Mouse (Mus musculus) neutrophil, adult 5-6 weeks (primary cell): ENCODE measurements around the gene Ly6g6c. TPM values are rescaled to one million over a fixed set of nuclear protein-coding genes. Genes with fewer than 3 reads are reported as not detected.

Source experiments
- ATAC-seq: fragments of 151-379, 151-347 bp; 2 replicates; pipeline ENCODE4 v1.8.0; 2017; ENCODE audit warnings: mild to moderate bottlenecking, moderate TSS enrichment; ENCODE audit not compliant: insufficient number of reproducible peaks, poor library complexity, low FRiP score, severe bottlenecking; ENCODE audit errors: extremely low read depth
- total RNA-seq: library from RNA; stranded (forward); fragments of 200-1000 nt; gene quantifications from 2 replicates; pipeline ENCODE4 v1.2.3, GENCODE M21; 2017

The Ly6g6c gene
- total RNA-seq, 1 experiment from 2014 or later = not detected

DNA sequence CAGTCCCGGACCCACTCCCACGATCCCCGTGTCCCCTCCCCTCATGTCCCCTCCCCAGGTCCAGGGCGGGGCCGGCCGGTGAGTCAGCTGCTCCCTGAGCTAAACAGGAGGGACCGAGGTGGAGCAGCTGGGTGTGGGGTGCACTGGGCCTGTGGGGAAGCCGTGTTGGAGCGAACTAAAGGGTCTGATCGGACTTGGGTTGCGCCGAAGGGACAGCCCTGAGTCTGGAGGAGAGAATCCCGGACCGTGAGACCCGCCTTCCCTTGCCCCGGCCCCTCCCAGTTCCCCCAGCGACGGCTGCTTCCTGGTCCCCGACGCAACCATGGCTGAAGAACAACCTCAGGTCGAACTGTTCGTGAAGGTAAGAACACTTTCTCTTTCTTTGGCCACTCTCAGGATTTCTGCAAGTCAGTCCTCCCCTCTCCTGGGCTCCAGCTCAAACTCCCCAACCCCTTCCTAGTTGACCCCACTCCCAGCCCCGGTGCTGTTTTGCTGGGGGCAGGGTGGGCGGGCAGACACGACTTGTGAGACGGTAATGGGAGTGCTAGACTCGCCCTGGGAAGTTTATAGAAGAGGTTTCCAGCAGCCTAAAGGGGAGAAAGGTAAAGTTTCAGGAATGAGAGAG lies 14.9 kb upstream of the Ly6g6c start:
- peak; percentile 9; the same call in 1 of the 2 replicates for ATAC-seq

DNA sequence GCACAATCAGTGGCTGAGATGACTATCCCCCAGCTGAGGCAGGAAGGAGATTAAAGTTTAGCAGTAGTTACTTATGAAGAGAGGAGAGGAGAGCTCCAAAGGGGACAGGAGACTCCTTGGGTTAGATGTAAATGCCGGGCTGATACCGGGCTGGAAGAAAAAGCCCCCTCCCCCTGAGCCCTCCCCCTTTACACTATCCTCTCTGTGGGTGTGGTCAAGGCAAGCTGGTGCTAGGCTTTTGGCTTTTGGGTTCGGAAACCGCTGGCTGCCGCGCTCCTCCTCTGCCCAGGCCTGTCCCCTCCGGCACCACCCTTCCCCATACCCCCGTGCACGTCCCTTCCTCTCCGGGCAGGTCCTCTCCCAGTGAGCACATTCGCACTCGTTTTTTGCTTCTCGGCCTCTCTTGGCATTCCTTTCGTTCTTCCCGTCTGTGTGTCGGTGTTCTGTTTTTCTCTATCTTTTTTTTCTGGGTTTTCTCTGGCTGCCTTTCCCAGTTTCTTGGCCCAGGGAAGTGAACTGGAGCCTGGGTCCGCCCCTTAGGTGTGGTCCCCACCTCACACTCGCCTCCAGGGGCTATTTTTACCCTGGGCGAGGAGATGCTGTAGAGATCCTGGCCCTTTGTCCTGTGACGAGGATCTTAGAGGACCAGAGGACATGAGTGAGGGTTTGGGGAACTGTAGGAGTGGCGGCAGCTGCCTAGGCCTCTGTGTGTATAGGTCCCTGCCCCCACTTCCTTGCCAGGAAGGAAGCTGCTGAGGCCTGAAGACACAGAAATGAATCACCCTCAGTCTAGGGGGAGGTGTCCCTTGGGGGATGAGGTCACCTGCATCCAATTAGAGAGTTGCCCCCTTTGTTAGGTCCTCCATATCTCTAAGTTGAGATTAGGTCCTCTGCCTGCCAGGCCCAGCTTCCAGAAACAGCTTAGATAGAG lies 13.8 kb upstream of the Ly6g6c start:
- peak; percentile 81 for ATAC-seq

DNA sequence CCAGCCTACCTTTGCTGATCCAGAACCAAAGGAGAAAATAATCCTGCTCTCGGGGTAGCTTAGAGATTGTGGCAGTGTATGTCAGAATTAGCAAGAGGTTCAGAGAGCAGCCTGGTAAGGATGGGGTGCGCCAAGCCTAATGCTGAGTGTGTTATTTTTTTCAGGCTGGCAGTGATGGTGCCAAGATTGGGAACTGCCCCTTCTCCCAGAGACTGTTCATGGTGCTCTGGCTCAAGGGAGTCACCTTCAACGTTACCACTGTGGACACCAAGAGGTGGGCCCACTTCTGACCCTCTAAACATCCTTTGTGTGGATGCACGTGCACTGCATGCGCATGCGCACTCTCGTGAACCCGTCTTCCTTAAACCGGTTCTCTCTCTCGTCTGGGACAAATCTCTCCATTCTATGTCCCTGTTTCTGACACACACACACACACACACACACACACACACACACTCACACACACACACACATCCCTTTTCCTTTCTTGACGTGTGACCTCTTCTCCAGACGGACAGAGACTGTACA lies 12.9 kb upstream of the Ly6g6c start:
- ATAC-seq = no peak

DNA sequence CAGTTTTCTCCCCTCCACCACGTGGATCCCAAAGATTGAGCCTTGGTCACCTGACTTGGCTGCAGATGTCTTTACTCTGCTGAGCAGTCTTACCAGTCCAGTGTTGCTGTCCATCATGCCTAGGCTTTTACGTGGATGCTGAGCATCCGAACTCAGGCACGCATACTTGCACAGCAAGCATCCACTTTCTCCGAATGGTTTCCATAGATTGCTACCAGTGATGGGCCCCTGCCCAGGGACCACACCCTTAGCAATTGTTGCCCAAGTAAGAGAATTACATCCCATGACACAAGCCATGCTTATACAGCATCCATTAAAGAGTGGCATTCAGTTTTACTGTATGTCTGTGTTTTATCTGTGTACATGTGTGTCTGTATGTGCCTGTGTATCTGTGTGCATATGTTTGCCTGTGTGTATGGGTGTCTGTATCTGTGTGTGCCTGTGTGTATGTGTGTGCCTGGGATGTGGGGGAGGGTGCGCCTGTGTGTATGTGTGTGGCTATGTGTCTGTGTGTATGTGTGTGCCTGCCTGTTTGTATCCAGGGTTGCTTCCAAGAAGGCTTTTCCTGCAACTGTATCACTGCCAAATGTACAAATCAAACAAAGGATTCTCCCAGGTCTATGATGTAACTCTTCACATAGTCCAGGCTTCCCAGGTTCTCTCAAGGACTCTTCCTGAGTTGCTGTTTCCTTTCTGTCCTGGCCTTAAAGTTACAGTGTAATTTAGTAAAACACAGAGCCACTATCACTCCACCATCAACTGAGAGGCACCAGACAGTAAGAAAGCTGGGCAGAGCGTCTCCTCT lies 9.3 kb upstream of the Ly6g6c start:
- no peak for ATAC-seq

DNA sequence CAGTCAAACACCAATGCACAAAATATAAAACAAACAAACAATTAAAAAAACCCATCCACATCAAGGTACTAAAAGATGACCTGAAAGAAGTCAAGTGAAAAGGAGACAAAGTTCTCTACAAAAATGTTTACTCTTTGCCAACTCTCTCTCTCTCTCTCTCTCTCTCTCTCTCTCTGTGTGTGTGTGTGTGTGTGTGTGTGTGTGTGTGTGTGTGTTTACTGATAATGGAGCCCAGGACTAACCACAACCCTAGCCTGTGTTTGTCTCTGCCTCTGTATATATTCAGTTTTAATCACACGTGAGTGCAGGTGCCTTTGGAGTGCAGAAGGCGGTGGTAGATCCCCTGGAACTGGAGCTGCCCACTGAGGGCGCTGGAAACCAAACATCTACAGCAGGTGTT lies 8.1 kb upstream of the Ly6g6c start:
- no peak for ATAC-seq

DNA sequence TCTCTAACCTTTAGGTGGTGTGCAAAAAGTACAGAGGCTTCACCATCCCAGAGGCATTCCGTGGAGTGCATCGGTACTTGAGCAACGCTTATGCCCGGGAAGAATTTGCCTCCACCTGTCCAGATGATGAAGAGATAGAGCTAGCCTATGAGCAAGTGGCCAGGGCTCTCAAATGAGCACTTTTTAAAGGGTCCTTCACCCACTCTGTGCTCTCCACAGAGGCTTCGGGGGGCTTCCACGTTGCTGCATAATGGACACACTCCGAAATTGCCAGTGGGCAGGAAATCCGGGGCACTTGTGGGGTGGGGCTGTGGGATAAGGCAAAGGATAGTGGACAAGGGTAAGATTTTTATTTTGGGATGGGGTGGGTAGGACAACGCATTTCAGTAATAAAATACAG lies 6.9 kb upstream of the Ly6g6c start:
- ATAC-seq = no peak

DNA sequence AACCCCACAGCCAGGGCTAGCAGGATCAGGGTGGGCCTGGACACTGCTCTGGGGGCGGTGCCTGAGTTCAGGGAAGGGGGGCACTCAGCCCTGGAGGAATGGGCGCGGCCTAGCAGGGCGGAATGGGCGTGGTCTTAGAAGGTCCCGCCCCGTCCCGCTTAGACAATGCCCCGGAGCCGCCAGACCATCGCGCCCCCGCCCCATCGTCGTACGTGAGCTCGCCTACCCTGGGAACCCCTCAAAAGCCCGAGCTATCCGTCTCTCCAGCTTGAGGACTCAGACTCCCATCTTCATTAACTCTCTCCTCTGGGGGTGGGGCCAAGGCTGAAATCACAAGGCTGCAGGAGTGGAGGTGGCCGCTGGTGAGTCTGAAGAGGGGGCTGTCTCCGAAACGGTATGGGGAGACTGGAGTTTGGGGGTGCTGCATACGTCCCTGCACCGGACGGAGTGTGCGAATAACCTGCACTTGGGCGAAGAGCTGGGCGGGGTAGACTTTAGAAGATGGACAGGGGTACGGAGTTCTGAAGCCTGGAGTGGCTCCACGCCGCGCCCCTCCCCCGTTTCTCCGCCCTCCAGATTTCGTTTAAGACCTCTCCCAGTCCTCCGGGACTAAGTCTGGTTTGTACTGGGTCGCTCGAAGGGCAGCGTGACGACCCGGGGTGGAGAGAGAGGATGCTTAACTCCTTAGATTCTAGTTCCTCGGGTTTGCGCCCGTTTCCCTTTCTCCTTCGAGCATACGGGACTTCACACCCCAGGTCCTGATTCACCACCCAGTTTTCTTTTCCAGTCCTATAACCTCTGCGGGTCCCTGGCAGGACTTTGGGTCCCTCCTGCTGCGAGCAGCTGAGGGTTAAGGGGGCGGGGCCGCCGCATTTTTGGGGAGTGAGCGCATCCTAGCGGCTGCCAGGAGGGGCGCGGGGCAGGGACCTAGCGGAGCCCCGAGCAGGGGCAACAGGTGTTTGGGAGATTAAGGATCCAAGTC lies 6.0 kb upstream of the Ly6g6c start, which contains the start of gene Ddah2:
Ddah2 (plus strand) TSS at position 125 of the 982 bp plus-strand sequence.
- ATAC-seq = peak; percentile 80

DNA sequence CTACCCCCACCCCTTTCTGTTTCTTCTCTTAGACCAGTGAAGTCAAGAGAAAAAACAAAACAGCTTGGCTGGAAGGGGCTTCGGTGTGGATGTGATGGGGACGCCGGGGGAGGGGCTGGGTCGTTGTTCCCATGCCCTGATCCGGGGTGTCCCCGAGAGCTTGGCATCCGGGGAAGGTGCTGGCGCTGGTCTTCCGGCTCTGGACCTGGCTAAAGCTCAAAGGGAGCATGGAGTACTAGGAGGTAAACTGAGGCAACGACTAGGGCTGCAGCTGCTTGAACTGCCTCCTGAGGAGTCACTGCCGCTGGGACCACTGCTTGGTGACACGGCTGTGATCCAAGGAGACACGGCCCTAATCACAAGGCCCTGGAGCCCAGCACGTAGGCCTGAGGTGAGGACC lies 5.1 kb upstream of the Ly6g6c start:
- ATAC-seq = no peak

DNA sequence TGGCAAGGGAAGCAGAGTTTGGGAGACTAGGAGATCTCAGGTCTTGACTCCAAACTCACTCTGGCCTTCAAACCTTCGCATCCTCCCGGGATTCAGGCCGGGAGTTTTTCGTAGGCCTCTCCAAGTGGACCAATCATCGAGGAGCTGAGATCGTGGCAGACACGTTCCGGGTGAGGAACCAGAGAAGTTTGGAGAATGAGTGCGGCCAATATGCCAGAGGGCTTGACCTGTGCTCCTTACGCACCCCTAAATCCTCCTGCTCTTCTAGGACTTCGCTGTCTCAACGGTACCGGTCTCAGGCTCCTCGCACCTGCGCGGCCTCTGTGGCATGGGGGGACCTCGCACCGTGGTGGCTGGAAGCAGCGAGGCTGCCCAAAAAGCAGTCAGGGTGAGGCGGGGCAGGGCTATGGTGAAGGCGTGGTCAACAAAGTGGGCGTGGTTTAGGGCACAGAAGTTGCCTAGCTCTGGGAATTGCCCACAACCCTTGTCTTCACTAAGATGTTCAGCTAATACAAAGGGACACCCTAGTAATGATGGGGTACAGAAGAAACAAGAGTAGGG lies 4.4 kb upstream of the Ly6g6c start:
- ATAC-seq = no peak

DNA sequence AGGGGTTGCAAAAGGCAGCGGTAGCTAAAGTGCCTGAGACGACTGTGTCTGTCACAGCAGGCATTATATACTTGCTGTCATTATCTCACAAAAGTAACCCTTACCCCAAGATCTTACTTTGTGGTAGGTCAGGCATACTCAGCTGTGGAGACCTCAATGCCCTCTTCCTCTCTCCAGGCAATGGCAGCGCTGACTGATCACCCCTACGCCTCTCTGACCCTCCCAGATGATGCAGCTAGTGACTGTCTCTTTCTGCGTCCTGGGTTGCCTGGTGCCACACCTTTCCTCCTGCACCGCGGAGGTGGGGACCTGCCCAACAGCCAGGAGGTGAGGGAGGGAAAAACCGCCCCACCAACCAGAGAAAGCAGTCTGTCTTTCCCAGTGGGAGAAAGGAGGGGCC lies 3.9 kb upstream of the Ly6g6c start:
- no peak for ATAC-seq

DNA sequence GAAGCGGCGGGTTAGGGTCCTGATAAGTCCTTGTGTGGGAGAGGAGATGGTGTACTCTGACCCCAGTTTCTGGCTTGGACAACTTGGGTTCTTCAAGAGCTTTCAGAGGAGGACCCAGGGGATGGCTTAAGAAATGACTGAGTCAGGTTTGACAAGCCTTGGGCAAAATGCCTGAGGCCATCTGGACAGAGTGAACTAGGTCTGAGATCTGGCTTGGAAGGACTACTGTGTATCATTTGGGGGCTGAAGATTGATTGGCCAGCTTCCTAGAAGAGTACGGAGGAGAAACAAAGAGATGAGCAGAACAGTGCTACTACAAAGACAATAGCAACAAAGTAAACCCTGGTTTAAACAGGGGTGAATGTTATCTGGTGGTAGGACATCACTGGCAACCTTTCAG lies 1.7 kb upstream of the Ly6g6c start:
- no peak for ATAC-seq

DNA sequence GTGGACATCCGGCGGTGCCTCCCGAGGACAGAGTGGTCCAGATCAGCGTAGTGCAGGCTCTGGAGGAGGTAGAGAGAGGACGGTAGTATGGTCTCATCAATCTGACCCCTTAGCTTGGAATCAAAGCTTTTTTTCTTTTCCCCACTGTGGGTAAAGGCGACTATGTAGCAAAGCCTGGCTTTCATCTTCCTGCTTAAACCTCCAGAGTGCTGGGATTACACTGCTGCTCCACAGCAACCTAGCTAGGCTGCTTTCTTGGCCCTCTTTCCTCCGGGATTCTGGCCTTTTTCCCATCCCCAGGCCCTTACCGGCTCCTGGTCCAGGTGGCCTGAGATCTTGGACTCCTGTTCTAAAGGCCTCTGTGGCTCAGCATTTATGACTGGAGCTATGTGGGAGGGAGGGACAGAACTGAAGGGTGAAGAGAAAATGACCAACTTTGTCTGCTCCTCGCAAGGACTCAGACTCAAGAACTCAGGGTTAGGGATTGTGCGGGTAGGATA lies 760 bp upstream of the Ly6g6c start:
- ATAC-seq = no peak

DNA sequence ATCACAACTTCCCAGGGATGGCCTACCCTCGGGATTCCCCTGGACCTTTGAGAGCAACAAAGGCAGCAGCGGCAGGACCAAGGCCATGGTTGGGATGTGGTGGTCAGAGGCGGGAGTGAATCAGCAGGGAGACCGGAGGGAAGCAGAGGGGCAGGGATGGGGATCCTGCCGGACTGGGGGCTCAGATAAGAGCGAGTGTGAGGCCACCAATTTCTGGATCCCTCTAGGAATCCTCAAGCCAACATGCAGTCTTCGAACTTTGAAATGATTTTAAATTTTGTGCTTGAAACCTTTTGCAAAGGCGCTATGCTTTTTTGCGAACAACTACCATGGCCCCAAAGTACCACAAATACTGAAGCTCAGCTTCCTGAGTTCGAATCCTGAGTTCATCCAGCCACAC lies 896 bp downstream of the Ly6g6c start, which contains the start of gene Mpig6b:
Mpig6b (minus strand) TSS at position 101 of the 400 bp plus-strand sequence.
- no peak for ATAC-seq

DNA sequence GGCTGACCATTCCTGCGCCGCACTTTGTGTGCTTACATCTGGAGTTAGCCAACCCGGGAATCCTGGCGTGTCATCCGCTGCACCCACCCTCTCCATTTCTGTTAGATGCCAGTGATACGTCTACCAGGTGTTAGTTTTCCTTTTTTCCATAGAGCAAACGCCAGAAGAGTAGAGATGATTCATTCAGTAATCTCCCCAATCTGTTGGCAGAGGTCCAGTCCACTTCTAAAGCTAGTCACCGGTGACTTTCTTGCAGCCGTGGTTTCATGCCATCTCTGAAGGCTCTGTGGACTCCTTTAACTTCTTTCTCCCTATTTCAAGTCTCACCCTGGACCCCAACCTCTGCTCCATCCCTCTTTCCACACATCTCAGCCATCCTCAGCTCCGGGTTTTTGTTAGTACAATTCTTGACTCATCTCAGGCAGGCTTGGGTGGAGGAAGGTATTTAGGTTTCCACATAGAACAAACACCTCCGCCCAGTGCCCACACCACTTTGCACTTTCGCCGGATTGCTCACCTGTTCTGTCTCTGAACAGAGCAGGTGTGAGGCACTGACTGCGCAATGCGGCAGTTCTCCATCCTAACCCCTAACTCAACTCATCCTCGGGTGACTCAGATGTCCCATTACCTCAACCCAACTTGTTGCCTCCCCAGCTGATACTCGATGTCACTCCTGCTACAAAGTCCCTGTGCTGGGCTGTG lies 3.2 kb downstream of the Ly6g6c start:
- no peak for ATAC-seq

DNA sequence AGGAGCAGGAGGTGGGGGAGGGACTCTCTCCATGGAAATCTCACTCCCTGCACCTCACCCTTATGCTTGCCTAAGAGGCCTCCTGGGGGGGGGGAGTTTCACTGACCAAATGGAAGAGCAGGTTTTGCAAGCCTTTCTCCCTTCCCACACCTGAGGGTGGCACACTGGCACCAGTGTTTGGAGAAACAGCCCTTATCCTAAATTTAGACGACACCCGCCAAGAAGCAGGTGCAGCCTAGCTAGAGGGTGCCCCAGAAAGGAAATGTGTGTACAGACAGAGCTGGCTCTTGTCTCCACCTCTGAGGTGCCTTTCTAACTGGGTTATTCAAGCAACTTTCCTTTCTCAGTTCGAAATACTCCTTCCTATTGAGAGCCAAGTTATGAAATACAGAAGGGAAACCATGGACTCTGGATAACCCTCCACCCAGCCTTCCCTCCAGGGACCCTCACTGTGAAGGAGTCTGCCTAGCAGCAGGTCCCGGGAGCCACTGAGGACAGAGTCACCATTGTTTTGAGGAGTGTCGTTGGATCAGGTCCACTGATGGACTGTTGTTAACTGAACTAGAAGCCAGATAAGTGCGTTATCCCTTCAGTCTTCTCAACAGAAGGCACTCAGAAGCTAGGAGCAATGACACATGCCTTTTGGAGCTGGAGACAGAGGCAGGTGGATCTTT lies 5.5 kb downstream of the Ly6g6c start:
- ATAC-seq = no peak

DNA sequence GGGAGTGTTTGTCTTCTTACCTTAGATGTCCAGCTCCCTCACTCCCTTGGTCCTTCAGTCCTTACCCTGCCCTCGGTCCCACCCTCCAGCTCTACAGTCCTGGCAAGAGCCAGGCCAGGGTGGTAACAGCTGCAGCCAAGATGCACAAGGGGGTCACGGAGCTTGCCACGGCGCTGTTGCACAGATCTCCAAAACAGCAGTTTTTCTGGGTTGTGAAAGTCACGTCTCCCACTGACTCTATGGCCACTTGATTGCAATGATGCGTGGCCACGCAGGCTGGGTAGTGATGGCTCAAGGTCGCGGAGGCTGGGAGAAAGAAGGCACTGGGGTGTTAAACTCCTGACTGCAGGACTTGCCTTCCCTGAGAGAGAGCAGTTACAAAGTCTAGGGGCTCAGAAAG lies 6.3 kb downstream of the Ly6g6c start:
- ATAC-seq = no peak

DNA sequence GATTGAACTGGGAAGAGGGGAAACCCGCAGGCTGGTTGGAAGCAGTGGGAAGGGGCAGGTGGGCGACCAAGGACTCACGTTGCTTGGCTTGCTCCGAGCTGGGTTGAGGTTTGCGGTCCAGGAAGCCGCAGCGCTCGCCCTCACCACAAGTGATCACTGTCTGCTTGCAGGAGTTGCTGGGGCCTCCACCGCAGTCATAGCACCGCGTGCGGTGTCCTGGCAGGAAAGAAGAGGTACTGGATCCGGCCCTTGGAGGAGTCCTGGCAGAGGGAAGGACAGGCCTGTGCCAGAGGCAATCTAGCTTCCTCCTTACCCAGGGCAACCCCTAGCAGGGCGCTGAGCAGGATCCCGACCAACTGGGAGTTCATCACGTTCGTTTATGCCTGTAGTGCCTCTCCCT lies 8.9 kb downstream of the Ly6g6c start:
- ATAC-seq = no peak
